Mouse (Mus musculus): ENCODE results near the gene Brox. TPM values are rescaled to one million over a fixed set of nuclear protein-coding genes. Genes with fewer than 3 reads are reported as not detected.

Gene Brox
- 78.7 TPM for total RNA-seq (2023)

DNA sequence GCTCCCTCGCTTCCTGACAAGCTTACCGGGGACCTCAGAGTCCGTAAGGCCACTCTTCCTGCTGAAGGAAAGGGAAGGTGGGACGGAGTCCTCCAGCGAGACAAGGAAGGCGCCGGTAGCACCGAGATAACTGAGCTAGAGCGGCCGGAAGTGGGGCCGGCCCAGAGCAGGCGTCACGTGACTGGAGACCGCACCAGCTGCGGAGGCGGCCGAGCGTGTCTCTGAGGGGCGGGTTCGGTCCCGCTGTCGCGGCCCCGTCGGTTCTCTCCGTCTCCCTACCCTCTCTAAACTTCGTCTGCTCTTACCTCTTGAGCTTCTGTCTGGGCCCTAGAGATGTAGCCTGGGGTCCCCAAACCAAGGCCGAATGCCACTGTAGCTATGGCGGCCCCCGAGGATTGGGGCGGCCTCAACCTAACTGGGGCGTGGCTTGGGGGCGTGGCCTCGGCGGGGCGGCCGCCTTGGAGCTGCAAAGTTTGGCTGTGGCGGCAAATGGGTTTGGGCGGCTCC, at the start of gene Brox:
Gene Brox (minus strand): TSS at position 393 of the 507 bp plus-strand sequence.

DNA sequence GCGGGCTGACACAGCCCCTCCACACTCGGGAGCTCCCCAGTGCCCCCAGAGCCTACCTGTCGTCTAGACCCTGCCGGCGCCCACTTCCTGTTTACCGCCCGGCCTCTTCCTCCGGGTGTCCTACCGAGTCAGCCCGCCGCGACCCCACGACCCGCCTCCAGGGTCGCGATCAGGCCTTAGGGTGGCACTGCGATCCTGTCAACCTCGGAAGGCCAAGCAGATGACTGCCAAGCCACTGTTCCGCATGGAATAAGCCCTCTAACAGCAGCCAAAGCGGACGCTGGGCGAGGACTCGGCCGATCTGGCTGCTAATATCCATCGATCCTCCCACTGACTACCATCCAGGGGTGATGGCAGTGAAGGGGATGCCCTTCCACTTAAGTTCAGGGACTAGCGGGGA, 604 bp downstream of the Brox start, which contains the start of gene Aida:
Gene Aida (plus strand): TSS at position 126 of the 400 bp plus-strand sequence.

Other genes with a start within 250 kb of the Brox start
- gene Disp1, start 75.7 kb downstream of the Brox start, total RNA-seq (2023) = 21.0 TPM
- 36.1 TPM for gene Aida, start 679 bp downstream of the Brox start, total RNA-seq (2023)
- 194 TPM for gene Mia3, start 72.3 kb upstream of the Brox start, total RNA-seq (2023)
- 22.5 TPM for gene Taf1a, start 91.7 kb upstream of the Brox start, total RNA-seq (2023)
- not detected for gene Hhipl2, start 120.9 kb upstream of the Brox start, total RNA-seq (2023)